Mouse (Mus musculus) G1E (cell line): Measurements from ENCODE around the gene Scml4. TPM values are rescaled to one million over a fixed set of nuclear protein-coding genes. Genes with fewer than 3 reads are reported as not detected.

ENCODE experiments used
- ATAC-seq: 2 replicates; pipeline ENCODE4 v1.8.0; 2016; ENCODE audit warnings: mild to moderate bottlenecking; ENCODE audit not compliant: insufficient number of reproducible peaks, poor library complexity, low FRiP score, severe bottlenecking; ENCODE audit errors: extremely low read depth
- DNase-seq: peaks from one replicate; pipeline ENCODE4 v3.0.0; 2012; ENCODE audit warnings: low spot score
- H3K27me3 ChIP-seq: 2 replicates; pipeline ENCODE4 v1.6.1; 2012; ENCODE audit warnings: mild to moderate bottlenecking, low read length, inconsistent platforms; ENCODE audit not compliant: insufficient read depth
- H3K36me3 ChIP-seq: replicated peaks from 2 replicates; pipeline ENCODE3; 2012; ENCODE audit warnings: mild to moderate bottlenecking, inconsistent platforms
- H3K4me1 ChIP-seq: 2 replicates; pipeline ENCODE4 v1.6.1; 2012; ENCODE audit warnings: low read depth, low read length, inconsistent platforms, mixed read lengths; ENCODE audit not compliant: insufficient read depth
- H3K4me3 ChIP-seq: 2 replicates; pipeline ENCODE4 v1.5.1; 2012; ENCODE audit warnings: low read depth, mild to moderate bottlenecking, inconsistent platforms, low read length, moderate library complexity, mixed read lengths
- H3K9me3 ChIP-seq: replicated peaks from 2 replicates; pipeline ENCODE4 v1.6.1; 2012; ENCODE audit warnings: inconsistent platforms
- CTCF ChIP-seq: IDR thresholded peaks from 2 replicates; pipeline ENCODE4 v1.5.1; 2012; ENCODE audit warnings: low read depth, low read length, inconsistent platforms, mixed read lengths
- GATA1 ChIP-seq: IDR thresholded peaks from 2 replicates; pipeline ENCODE4 v1.6.1; 2012; ENCODE audit warnings: borderline replicate concordance, low read length, inconsistent platforms, mixed read lengths
- GATA2 ChIP-seq: IDR thresholded peaks from 2 replicates; pipeline ENCODE4 v1.6.1; 2012; ENCODE audit warnings: low read depth, low read length, inconsistent platforms, borderline replicate concordance
- POLR2AphosphoS5 ChIP-seq: IDR thresholded peaks from 2 replicates; pipeline ENCODE4 v1.6.1; 2012; ENCODE audit warnings: low read depth, low read length, inconsistent platforms; ENCODE audit not compliant: insufficient replicate concordance
- TAL1 ChIP-seq: conservative IDR thresholded peaks from 2 replicates; pipeline ENCODE4 v1.6.1; 2012; ENCODE audit warnings: low read depth, low read length, inconsistent platforms, mixed read lengths
- polyA plus RNA-seq: library from polyadenylated mRNA; stranded (reverse); fragments of >175 nt; gene quantifications from 2 replicates; pipeline ENCODE4 v1.2.3, GENCODE M21; 2012
- total RNA-seq, 2 experiments: library from RNA; stranded (forward) in 1 of 2; stranded (reverse) in 1 of 2; fragments of 200-1000 nt in 1 of 2; fragments of >200 nt in 1 of 2; fragmentation: Nextera tagmentation in 1 of 2; gene quantifications; 2 replicates each; pipeline ENCODE4 v1.2.3; 2014 to 2017

Scml4 gene
- total and polyA plus RNA-seq, 3 experiments, result not detected

- ATAC-seq (no peak), DNase-seq (no peak)
- H3K4me1 ChIP-seq, result no peaks in the 10 kb centered on the region
- H3K4me3 ChIP-seq, result no peak overlapping the region
- H3K36me3 ChIP-seq, result no peaks in the 10 kb centered on the region
- TF ChIP-seq TAL1 (no peak), GATA1 (no peak), CTCF (no peak), POLR2AphosphoS5 (no peak), GATA2 (no peak)
- peaks cover 6% of the 10 kb centered on the region; the same call in 1 of the 2 replicates for H3K27me3 ChIP-seq
- no peaks in the 10 kb centered on the region for H3K9me3 ChIP-seq
Observed at GRCm38 (mm10) chr10:42945316-42945715, 85.1 kb downstream of the Scml4 start.

DNA sequence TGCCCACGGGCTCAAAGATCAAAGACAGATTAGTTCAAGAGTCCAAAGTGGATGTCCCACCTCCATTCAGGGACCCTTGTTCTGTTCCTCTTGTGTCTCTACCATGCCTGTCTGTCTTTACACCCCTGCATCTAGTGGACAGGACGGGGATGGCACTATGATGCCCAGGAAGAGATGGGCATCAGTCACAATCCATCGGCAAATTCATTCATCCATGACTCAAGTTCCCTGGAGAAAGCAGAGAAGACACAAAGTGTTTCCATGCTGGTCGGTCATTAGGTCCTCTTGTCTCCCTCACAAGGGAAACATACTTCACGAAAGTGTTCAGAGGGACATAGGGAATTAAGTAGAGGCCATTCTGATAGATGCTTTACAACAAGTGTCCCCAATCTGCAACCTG, 87.2 kb downstream of the Scml4 start:
- H3K36me3 ChIP-seq, result no peaks in the 10 kb centered on the region

GRCm38 (mm10) chr10:42950252-42950751, 90.1 kb downstream of the Scml4 start:
- TF ChIP-seq CTCF, result no peak
- TF ChIP-seq TAL1, result no peak
- no peak for TF ChIP-seq GATA2
- no peak for TF ChIP-seq POLR2AphosphoS5
- no peak for TF ChIP-seq GATA1
- H3K36me3 ChIP-seq, result no peaks in the 10 kb centered on the region
- no peaks in the 10 kb centered on the region for H3K4me1 ChIP-seq
- no peak overlapping the region for H3K4me3 ChIP-seq
- H3K9me3 ChIP-seq, result no peaks in the 10 kb centered on the region
- ATAC-seq (no peak), DNase-seq (no peak)
- H3K27me3 ChIP-seq, result peaks cover 4% of the 10 kb centered on the region; the same call in 1 of the 2 replicates

More for the DNA sequence above, 87.2 kb downstream of the Scml4 start:
- ATAC-seq (no peak), DNase-seq (no peak)
- Histone ChIP-seq H3K4me3 (no peak overlapping the region), H3K4me1 (no peaks in the 10 kb centered on the region), H3K27me3 (peaks cover 4% of the 10 kb centered on the region; the same call in 1 of the 2 replicates), H3K9me3 (no peaks in the 10 kb centered on the region)
- TF ChIP-seq GATA1 (no peak), POLR2AphosphoS5 (no peak), CTCF (no peak), GATA2 (no peak), TAL1 (no peak)

- Histone ChIP-seq H3K36me3 (no peaks in the 10 kb centered on the region), H3K4me1 (no peaks in the 10 kb centered on the region), H3K9me3 (no peaks in the 10 kb centered on the region), H3K27me3 (peaks cover 4% of the 10 kb centered on the region; the same call in 1 of the 2 replicates), H3K4me3 (no peak overlapping the region)
- TF ChIP-seq GATA1, result no peak
- no peak for TF ChIP-seq POLR2AphosphoS5
- TF ChIP-seq TAL1, result no peak
- no peak for TF ChIP-seq GATA2
- no peak for TF ChIP-seq CTCF
- ATAC-seq, result no peak
- no peak for DNase-seq
Observed at GRCm38 (mm10) chr10:42951078-42952045, 91.2 kb downstream of the Scml4 start.

DNA sequence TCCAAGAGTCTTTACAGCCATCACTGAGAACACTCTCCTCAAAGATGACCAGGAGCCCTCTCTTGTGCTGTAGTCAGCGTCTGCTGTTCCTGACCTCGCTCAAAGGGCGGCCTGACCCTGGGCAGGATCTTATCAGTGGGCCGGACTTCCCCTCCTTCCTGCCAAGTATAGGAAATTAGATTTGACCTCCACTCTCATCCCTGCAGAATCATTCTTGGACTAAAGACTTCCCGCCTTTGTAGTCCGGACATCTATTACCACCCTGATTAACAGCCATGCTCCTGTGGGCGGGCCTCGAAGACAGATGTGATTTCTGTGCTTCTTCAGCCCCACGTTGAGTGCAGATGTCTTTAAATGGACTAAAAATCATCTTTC, 91.9 kb downstream of the Scml4 start:
- TF ChIP-seq POLR2AphosphoS5 (no peak), CTCF (no peak), GATA2 (no peak)
- no peaks in the 10 kb centered on the region for H3K9me3 ChIP-seq
- ATAC-seq (no peak), DNase-seq (no peak)
- no peak overlapping the region for H3K4me3 ChIP-seq
- H3K27me3 ChIP-seq, result no peaks in the 10 kb centered on the region
- no peaks in the 10 kb centered on the region for H3K4me1 ChIP-seq
- no peaks in the 10 kb centered on the region for H3K36me3 ChIP-seq

DNA sequence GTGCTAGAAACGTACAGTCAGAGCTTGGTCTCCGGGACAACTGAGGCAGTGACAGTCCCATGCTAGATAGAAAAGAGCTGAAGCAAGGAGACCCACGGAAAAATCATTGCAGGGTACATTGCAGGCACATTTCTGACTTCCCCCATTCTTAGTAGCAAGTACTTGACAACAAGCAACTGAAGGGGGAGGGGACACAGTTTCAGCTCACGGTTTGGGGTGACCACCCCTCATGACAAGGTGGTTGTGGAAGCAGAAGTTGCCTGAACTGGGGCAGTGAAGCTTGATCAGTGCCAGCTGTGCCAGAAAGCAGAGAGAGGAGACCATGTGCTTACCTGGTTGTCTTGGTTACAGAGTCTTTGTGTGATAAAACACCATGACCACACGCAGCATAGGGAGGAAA, 93.4 kb downstream of the Scml4 start:
- Histone ChIP-seq H3K9me3 (no peaks in the 10 kb centered on the region), H3K27me3 (no peaks in the 10 kb centered on the region), H3K4me3 (no peak overlapping the region), H3K4me1 (no peaks in the 10 kb centered on the region), H3K36me3 (no peaks in the 10 kb centered on the region)
- ATAC-seq (no peak), DNase-seq (no peak)
- TF ChIP-seq CTCF (no peak), GATA1 (no peak), POLR2AphosphoS5 (no peak), GATA2 (no peak)
